Mouse (Mus musculus) mouse embryonic stem cell (cell line): ENCODE measurements around the gene Hectd4.
"Not testable (repeated sequence)": the region's sequence is repeated elsewhere in the genome, so short reads cannot be mapped to it uniquely, and the experiment has no call there.

ENCODE experiments used
- in situ Hi-C, 2 experiments: fragments of 300-500 bp; cut with MboI; formaldehyde crosslinking; loops; 1 replicate in 1 of 2; 3 replicates in 1 of 2; pipeline ENCODE4 v1.14.3; 2019 to 2020; ENCODE audit warnings: low sequenced_read_pairs in 2 of 2, low pct_unique_long_range_greater_than_20kb in 1 of 2, mixed read lengths in 1 of 2; ENCODE audit not compliant: unreplicated experiment in 1 of 2

Gene Hectd4

DNA sequence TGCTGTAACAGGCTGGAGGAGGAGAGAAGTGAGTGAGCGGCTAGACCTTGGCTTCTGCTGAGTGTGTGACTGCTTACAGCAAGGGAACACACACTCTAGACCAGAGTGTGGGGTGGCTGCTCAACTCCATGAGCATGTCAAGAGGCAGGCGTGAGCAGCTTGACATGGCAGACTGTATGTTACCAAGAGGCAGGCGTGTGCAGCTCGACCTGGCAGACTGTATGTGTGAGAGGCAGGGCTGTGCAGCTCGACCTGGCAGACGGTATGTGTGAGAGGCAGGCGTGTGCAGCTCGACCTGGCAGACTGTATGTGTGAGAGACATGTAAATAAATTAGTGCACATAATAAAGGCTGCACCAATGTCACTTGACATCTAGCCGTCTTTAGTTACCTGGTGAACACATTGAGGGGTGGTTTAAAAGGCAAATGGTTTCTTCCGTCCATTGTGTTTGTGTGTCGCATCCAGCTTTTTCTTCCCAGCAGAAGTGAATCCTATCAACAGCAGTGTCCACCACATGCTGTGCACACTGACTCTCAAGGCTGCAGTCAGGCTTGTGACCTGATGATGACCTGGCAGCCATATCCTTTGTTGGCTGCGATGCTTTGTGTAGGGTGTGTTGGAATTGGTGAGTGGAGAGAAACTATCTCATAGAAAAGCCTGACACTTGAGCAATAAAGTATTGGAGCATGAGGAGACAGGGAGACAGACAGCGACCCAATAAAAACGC is 106.2 kb downstream of the Hectd4 start:
- in situ Hi-C loops, result no loop called here

DNA sequence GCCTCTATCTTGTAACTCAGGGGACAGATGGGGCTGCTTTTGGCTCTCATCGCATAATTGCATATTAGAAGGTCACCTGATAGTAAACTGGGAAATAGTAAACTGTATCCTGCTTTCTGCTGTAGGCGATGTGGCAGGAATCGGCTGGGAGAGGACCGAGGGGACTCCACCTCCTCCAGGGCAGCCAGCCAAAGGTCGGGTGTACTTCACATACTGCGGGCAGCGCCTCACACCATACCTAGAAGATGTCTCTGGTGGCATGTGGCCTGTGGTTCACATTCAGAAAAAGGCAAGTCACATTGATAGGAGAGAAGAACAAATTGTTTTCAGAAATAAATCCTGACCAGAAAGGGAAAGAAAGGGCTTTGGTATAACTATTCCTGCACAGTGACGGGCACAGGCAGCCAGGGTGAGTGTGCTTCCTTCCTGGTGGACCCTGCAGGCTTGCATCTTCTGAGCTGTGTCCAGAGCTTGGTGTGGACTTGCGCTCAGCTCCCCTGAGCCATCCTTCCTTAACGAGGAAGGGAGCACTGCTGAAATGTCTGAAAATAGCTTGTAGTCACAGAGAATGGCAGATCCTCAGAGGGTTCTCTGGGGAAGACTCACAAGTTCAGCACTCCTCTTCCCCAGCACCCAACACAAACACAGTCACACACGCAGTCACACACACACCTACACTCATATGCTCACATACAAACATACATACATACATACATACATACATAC is 109.5 kb downstream of the Hectd4 start:
- in situ Hi-C loops, result no loop called here

DNA sequence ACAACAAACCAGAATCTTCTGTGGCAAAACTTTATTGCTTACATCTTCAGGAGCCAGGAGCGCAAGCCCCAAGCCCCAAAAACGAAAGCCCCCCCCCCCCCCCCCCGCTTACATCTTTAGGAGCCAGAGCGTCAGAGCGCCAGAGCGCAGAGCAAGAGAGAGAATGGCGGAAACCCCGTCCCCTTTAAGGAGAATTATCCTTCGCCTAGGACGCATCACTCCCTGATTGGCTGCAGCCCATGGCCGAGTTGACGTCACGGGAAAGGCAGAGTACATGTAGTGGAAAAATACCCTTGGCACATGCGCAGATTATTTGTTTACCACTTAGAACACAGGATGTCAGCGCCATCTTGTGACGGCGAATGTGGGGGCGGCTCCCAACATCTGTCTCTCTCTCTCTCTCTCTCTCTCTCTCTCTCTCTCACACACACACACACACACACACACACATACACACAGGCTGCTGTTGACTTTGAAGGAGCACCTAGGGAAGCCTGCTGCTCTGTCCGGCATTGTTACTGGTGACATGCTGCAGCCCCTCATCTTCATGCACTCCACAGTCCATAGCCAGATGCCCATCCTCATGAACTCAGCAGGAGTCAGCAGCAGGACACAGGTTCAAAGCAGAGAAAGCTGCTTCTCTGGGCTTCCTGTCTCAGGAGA is 110.3 kb downstream of the Hectd4 start:
- in situ Hi-C loops, result not testable (repeated sequence)

DNA sequence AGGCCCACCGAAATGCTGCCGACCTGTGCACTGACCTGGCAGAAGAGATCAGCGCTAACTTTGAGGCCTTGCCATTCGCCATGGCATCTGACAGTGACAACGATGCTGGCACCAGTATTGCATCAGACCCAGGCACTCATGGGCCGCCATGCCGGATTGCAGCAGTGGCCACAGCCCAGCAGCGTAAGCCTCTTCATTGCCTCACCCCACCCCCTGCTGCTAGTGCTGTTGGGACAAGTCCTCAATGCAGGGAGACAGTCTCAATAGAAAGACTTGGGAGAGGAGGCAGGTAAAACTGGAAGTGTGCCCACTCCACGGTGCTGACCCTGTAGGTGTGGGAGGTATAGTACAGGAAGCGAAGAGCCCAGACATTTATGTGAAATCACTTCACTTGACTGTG is 111.7 kb downstream of the Hectd4 start:
- in situ Hi-C loops, result no loop called here

DNA sequence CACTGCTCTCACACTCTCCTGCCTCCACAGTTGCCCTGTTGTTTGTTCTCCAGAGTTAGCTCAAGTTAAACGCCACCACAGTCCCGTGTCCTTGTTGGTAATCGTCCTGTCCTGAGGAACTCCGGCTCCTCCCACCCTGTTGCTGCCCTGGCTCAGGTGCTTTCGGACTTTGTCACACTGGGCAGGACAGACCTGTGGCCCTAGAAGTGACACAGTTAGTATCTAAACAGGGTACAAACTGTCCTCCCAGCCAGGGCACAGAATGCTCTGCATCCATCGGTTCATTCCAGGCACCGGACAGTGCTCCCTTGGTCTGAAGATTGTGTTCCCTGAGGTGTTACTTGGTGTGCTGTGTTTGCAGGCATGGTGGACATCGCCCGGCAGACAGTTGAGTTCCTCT is 114.0 kb downstream of the Hectd4 start:
- in situ Hi-C loops, result no loop called here

DNA sequence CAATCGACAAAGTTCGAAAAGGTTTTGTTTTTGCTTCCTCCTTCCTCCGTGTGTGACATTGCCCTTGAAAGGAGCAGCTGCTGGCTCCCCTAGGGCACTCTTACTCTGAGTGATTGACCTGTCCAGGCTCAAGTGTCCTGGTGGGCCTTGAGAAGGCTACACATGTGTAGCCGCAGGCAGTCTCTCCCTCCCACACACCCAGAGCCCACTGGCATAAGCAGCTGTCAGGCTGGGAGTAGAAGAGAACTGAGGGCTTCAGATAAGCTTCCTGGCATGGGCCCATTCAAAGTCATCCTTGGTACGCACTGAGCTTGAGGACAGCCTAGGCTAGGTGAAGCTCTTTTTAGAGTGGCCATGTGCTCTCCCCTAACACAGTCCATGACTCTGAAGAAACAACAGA is 114.4 kb downstream of the Hectd4 start:
- in situ Hi-C loops, result no loop called here

DNA sequence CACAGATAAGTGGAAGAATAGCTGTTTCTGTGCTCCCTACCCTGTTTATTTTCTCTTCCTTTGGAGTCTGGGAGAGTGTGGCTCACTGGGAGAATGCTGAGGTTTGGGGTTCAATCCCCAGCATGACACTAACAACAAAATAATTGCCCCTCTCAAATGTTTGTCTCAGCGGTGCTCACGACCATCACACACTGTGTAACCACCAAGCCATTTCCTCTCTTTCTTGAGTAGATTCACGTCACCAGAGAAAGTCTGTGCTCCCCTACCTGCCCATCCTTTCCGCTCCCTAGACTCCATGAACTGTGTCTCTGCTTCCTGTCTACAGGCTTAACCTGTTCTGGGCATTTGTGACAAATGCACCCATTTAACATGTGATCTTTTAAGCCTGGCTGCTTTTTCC is 115.4 kb downstream of the Hectd4 start:
- in situ Hi-C loops, result no loop called here

DNA sequence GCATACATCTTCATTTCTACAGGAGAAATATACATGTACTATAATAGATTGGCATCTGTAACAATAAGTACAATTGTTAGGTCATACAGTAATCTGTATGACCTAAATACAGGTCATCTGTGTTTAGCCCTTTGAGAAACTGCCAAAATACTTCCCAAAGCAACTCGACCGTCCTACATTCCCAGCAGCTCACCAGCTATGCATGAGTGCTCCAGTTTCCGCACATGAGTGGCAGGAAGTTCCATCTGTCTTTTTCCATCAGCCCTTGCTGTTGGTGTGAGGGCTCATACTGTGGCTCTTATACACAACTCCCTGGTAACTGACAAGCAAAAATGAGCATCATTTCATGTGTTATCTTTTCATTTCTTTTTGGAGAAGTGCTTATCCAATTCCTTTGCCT is 116.0 kb downstream of the Hectd4 start:
- in situ Hi-C loops, result no loop called here

DNA sequence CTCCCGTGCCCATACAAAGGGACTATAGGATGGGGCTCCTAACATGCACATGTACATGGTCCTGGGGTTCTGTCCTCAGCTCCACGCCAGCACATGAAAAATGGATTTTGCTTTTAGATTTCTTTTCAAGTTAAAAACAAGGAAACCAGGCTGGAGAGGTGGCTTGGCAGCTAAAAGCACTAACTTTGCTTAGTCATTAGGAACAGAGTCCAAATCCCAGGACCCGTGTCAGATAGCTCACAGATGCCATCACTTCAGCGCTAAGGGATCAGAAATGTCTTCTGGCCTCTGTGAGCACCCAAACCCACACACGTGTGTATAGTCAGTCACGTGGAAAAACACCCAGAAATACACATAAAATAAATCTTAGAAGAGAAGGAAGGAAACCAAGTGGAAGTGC is 116.8 kb downstream of the Hectd4 start:
- in situ Hi-C loops, result no loop called here

DNA sequence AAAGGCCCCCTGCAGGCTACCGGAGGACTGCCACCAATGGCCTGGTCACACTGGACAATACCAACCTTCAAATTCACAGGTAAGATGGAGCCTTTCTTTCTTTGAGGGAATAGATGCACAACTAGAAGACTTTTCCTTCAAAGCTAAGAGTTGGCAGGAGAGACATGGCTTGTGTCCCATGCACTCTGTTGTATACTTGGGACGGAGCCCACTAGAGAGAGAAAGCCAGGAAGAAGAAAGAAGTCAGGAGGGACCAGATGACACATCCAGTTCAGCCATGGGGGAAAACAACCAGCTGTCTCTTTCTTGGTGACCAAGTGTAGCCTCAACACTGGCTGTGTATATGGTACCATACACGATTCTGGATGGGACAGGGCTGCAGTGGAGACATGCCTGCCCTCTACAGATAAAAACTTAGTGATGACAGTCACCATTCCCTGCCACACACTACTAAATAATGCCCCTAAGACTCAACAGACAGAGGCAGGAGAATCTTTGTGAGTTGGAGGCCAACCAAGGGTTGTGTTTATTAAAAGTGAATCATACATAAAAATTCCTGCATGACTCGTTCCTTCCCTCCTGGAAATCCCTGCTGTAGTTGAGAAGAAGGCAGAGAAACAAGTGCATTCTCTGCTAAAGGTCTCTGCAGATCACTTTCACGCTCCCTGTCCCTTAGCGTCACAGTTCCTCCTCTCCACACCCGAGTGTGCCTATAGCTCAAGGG is 119.7 kb downstream of the Hectd4 start:
- in situ Hi-C loops, result no loop called here

DNA sequence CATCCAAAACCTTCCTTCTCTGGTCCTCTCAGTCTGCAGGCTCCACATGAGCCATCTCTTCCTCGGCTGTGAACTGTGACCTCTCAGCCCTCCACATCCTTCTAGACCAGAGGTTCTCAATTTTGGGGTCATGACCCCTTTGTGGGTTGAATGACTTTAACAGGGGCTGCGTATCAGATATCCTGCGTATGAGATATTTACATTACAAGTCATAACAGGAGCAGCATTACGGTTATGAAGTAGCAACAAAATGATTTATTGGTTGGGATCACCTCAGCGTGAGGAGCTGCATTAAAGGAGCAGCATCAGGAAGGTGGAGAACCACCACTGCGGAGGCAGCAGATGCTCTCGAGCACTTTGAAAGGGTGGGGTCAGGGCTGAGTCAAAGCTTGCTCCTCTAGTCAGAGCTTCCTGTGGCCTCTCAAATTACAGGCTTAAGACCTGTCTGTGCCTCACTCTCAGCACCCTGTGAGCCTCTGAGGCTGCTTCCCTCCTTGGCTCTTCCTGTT is 121.0 kb downstream of the Hectd4 start:
- in situ Hi-C loops, result no loop called here

DNA sequence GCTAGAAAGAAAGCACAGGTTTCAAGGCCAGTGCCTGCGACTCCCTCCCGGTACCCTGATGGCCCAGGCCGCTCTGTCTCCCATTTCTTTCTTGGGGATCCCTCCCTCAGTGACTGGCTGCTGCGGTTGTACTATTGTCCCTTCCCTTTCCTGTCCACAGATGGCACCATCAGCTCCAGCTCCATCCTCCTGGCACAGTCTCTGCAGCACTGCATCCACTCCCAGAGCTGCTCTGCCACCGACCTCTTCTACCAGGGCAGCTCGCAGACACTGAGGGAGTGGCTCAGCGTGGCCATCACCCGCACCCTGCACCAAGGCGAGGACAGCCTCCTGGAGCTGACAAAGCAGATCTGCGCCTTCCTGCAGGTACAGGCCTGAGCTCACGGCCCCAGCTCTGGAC is 122.5 kb downstream of the Hectd4 start:
- in situ Hi-C loops, result no loop called here

DNA sequence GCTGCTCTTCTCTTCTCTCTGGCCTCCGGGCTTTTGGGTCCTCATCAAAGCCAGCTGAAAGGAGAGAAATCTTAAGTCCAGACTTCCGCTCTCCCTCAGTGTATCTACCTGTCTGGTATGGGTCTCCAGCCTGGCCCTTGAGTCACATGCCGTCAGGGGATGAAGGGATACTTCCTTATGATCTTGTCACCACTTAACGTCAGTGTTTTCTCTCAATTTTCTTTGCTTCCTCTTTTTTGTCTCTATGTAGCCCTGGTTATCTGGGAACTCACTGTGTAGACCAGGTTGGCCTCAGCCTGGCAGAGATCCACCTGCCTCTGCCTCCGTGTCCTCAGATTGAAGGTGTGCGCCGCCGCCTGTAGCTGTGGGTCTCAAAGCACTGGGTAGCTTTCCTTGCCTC is 124.0 kb downstream of the Hectd4 start:
- in situ Hi-C loops, result no loop called here

DNA sequence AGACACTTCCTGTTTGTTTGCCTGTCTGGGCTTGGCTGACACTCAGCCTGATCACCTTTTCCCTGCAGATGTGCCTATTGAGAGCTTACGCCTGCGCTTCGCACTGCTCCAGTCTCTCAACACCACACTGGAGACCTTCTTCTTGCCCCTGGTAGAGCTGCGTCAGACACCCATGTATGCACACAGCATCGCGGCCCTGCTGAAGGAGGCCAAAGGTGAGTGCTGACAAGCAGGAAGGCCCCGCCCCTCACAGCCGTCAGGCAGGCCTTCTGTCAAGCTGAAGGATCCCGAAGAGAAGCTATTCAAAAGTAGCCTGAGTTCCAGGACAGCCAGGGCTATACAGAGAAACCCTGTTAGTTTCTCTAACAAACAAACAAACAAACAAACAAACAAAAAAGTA is 139.2 kb downstream of the Hectd4 start:
- in situ Hi-C loops, result no loop called here

DNA sequence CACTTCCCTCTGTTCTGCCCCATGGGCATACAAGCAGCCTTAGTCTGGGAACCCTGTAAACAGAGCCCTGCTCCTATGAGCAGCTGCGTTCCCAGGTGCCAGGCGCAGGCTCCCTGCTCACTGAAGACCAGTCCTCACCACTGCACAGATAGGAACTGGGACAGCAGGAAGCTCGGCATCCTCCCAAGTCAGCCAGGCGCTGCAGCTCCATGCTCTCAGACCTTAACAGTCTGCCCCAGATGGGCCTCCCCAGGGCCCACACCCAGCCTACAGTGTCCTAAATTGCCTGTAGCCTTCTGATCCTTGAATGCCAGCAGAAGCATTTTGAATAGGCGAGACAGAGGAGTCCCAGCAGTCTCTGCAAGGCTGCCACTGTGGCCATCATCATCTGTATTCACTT is 141.7 kb downstream of the Hectd4 start:
- in situ Hi-C loops, result no loop called here

DNA sequence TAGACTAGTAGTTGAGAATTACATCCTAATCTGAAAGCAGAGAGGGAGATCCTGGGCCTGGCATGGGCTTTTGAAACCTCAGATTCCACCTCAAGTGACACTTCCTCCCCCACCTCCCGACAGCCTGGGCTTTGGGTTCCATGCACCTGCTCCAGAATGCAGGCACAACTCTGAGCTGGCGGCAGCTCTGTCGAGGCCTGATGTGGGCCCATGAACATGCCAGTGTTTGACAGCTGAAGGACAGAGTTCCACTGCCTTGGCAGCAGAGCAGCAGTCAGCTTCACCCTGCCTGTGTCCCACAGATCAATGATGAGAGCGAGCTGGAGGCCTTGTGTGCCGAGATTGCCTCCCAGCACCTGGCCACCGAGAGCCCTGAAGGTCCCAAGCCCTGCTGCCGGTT is 143.4 kb downstream of the Hectd4 start:
- in situ Hi-C loops, result no loop called here

DNA sequence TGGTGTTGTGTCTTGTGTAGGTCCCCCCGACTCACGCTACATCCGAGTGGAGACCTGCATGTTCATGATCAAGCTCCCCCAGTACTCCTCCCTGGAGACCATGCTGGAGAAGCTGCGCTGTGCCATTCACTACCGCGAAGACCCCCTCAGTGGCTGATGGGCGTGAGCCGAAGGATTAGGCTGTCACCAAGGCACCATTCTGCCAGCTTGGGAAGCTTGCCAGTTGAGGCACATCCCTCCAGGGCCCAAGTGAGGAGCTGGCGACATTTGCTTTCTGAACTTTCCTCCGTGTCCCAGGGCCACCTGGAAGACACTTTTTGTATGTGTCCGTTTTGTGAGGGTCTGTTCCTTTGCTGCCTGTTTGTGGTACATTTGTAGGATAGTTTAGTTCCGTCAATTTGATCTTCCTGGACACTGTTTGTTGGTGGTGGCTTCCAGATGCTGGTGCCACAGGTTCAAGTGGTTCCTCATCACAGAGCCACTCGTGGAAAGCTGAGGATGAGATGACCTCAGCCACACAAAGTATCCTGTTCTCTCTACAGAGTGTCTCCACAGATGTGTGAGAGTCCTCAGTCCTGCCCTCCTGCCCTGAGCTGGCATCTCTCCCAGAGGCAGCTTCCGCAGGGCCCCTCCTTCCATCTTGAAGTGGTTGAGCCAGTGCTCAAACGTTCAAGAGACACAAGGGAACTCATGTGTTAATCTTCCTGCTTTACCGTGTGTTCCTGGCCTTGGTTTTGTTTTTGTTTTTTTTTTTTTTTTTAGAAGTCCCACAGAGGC is 146.6 kb downstream of the Hectd4 start:
- in situ Hi-C loops, result no loop called here

DNA sequence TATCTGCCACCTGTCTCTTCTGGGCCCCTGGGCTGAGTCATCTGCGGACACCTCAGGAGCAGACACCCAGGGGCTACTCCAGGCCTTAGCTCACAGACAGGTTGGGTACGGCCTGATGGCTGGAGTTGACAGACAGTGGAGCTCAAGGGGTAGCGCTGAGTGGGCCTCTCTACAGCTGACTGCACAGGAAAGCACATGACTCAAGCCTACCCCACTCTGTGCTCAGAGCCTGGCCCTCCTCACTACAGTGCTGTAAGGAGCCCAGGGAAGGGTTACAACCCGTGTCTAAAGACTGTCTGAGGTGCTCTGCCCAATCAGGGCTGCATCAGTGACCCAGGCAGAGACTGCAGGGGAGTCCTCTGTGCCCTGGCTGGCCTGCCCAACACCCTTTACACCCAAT is 147.2 kb downstream of the Hectd4 start:
- in situ Hi-C loops, result no loop called here
